Mouse (Mus musculus) midbrain, embryonic 14.5 days (tissue): ENCODE measurements around the gene Hspg2. TPM values are rescaled to one million over a fixed set of nuclear protein-coding genes. Genes with fewer than 3 reads are reported as not detected.
"Not testable (repeated sequence)": the region's sequence is repeated elsewhere in the genome, so short reads cannot be mapped to it uniquely, and the experiment has no call there.

Experiments used
- ATAC-seq: fragments of 200-750 bp; cut with Nextera tagmentation; 2 replicates; pipeline ENCODE4 v1.8.0; 2017; ENCODE audit warnings: moderate number of reproducible peaks, moderate library complexity; ENCODE audit not compliant: low FRiP score, low TSS enrichment
- DNase-seq: peaks from one replicate; pipeline ENCODE4 v3.0.0-alpha.2; 2015
- H3K27ac ChIP-seq: fragments of 300-500 bp; sonication (generic); replicated peaks from 2 replicates; pipeline ENCODE4 v1.5.1; 2014; ENCODE audit warnings: mild to moderate bottlenecking, low read depth, low read length, moderate library complexity
- H3K27me3 ChIP-seq: fragments of 300-500 bp; sonication (generic); 2 replicates; pipeline ENCODE4 v1.6.1; 2014; ENCODE audit warnings: low read length, control low read depth, mixed read lengths; ENCODE audit not compliant: control insufficient read depth, insufficient read depth
- H3K36me3 ChIP-seq: fragments of 300-500 bp; sonication (generic); 2 replicates; pipeline ENCODE4 v1.6.1; 2014; ENCODE audit warnings: low read length, control low read depth; ENCODE audit not compliant: control insufficient read depth, insufficient read depth
- H3K4me1 ChIP-seq: fragments of 300-500 bp; sonication (generic); 2 replicates; pipeline ENCODE4 v1.6.1; 2014; ENCODE audit warnings: mild to moderate bottlenecking, antibody characterized with exemption, low read length, control low read depth; ENCODE audit not compliant: control insufficient read depth, insufficient read depth
- H3K4me2 ChIP-seq: fragments of 300-500 bp; sonication (generic); 2 replicates; pipeline ENCODE4 v1.6.1; 2014; ENCODE audit warnings: mild to moderate bottlenecking, low read length, moderate library complexity
- H3K4me3 ChIP-seq: fragments of 300-500 bp; sonication (generic); replicated peaks from 2 replicates; pipeline ENCODE4 v1.5.1; 2014; ENCODE audit warnings: low read depth, low read length
- H3K9ac ChIP-seq: fragments of 300-500 bp; sonication (generic); replicated peaks from 2 replicates; pipeline ENCODE4 v1.6.1; 2014; ENCODE audit warnings: mild to moderate bottlenecking, low read length, moderate library complexity
- H3K9me3 ChIP-seq: fragments of 300-500 bp; sonication (generic); 2 replicates; pipeline ENCODE4 v1.6.1; 2016; ENCODE audit warnings: low read length, control low read depth, mixed read lengths; ENCODE audit not compliant: control insufficient read depth
- WGBS: fragments of 180-500 bp; shearing (Covaris S2); extraction: QIAGEN DNeasy Blood & Tissue Kit; methylation state at CpG from one replicate; pipeline ENCODE4 v1.1.7; 2014; 5-methylcytosine and 5-hydroxymethylcytosine counted together
- polyA plus RNA-seq: library from polyadenylated mRNA; unstranded; fragments of >200 nt; fragmentation: Nextera tagmentation; extraction: Ambion mirVana; gene quantifications from 2 replicates; pipeline ENCODE4 v1.2.1, GENCODE M21; 2014

Gene Hspg2
- 2.0 and 7.6 TPM in 2 replicates for polyA plus RNA-seq

- H3K4me1 ChIP-seq: peaks cover 13% of the 10 kb centered on the region
- no peaks in the 10 kb centered on the region for H3K27me3 ChIP-seq
- H3K36me3 ChIP-seq: no peaks in the 10 kb centered on the region
- H3K27ac ChIP-seq: 0 out of 2 replicates have a peak within 1 kb of the TSS, but pooled peaks have one; percentile 8
- peak within 1 kb of the TSS; percentile 97 for H3K4me2 ChIP-seq
- no peaks in the 10 kb centered on the region for H3K9me3 ChIP-seq
- under 1% methylated on average over 72 of the region's 72 CpGs for WGBS
- ATAC-seq (peak; percentile 88), DNase-seq (peak; percentile 93)
- H3K9ac ChIP-seq: peak within 1 kb of the TSS; percentile 57
- H3K4me3 ChIP-seq: peak within 1 kb of the TSS; percentile 46
Measured at GRCm38 (mm10) chr4:137468260-137469080, at the start of gene Hspg2. Gene Hspg2 (plus strand): TSS chr4:137468769.

GRCm38 (mm10) chr4:137430502-137430901 is 38.1 kb upstream of the Hspg2 start, which contains the start of gene Cela3b:
Gene Cela3b (minus strand): TSS chr4:137430540.
- no peak within 1 kb of the TSS for H3K9ac ChIP-seq
- no peak for DNase-seq
- no peak within 1 kb of the TSS for H3K4me3 ChIP-seq
- ATAC-seq: no peak
- no peaks in the 10 kb centered on the region for H3K4me1 ChIP-seq
- WGBS: 97% methylated on average over 4 of the region's 4 CpGs
- no peak within 1 kb of the TSS for H3K27ac ChIP-seq
- no peaks in the 10 kb centered on the region for H3K9me3 ChIP-seq
- H3K4me2 ChIP-seq: no peak within 1 kb of the TSS
- H3K36me3 ChIP-seq: no peaks in the 10 kb centered on the region
- H3K27me3 ChIP-seq: no peaks in the 10 kb centered on the region

GRCm38 (mm10) chr4:137432700-137433550 is 35.6 kb upstream of the Hspg2 start:
- 83% methylated on average over 10 of the region's 10 CpGs for WGBS

GRCm38 (mm10) chr4:137436979-137437669 is 31.4 kb upstream of the Hspg2 start:
- Histone ChIP-seq H3K4me1 (no peaks in the 10 kb centered on the region), H3K27ac (no peak overlapping the region), H3K9me3 (no peaks in the 10 kb centered on the region), H3K27me3 (no peaks in the 10 kb centered on the region), H3K36me3 (no peaks in the 10 kb centered on the region), H3K4me3 (no peak overlapping the region), H3K9ac (no peak overlapping the region), H3K4me2 (no peak overlapping the region)
- WGBS: 86% methylated on average over 8 of the region's 8 CpGs
- ATAC-seq: no peak
- DNase-seq: no peak

More at GRCm38 (mm10) chr4:137432700-137433550, 35.6 kb upstream of the Hspg2 start:
- H3K9ac ChIP-seq, H3K9me3 ChIP-seq, H3K4me1 ChIP-seq, H3K4me2 ChIP-seq, H3K4me3 ChIP-seq, ATAC-seq, H3K27ac ChIP-seq, DNase-seq, H3K27me3 ChIP-seq, H3K36me3 ChIP-seq: not testable (repeated sequence)

- DNase-seq: no peak
- 91% methylated on average over 8 of the region's 8 CpGs for WGBS
- no peak overlapping the region for H3K9ac ChIP-seq
- ATAC-seq: no peak
- H3K9me3 ChIP-seq: no peaks in the 10 kb centered on the region
- no peak overlapping the region for H3K27ac ChIP-seq
- H3K27me3 ChIP-seq: no peaks in the 10 kb centered on the region
- H3K36me3 ChIP-seq: no peaks in the 10 kb centered on the region
- H3K4me1 ChIP-seq: no peaks in the 10 kb centered on the region
- H3K4me3 ChIP-seq: no peak overlapping the region
- H3K4me2 ChIP-seq: no peak overlapping the region
Measured at GRCm38 (mm10) chr4:137438842-137439241, 29.7 kb upstream of the Hspg2 start.

- Histone ChIP-seq H3K27me3 (no peaks in the 10 kb centered on the region), H3K4me1 (no peaks in the 10 kb centered on the region), H3K36me3 (no peaks in the 10 kb centered on the region), H3K9ac (no peak overlapping the region), H3K9me3 (no peaks in the 10 kb centered on the region), H3K4me3 (no peak overlapping the region), H3K4me2 (no peak overlapping the region), H3K27ac (no peak overlapping the region)
- 85% methylated on average over 4 of the region's 4 CpGs for WGBS
- ATAC-seq (no peak), DNase-seq (no peak)
Measured at GRCm38 (mm10) chr4:137441332-137441731, 27.2 kb upstream of the Hspg2 start.

GRCm38 (mm10) chr4:137443625-137444024 is 24.9 kb upstream of the Hspg2 start:
- no peak for ATAC-seq
- Histone ChIP-seq H3K27me3 (no peaks in the 10 kb centered on the region), H3K9me3 (no peaks in the 10 kb centered on the region), H3K4me2 (no peak overlapping the region), H3K9ac (no peak overlapping the region), H3K36me3 (no peaks in the 10 kb centered on the region), H3K4me3 (no peak overlapping the region), H3K27ac (no peak overlapping the region), H3K4me1 (no peaks in the 10 kb centered on the region)
- WGBS: 34% methylated on average over 5 of the region's 5 CpGs
- DNase-seq: peak; percentile 87

GRCm38 (mm10) chr4:137445881-137446280 is 22.7 kb upstream of the Hspg2 start:
- Histone ChIP-seq H3K4me1 (no peaks in the 10 kb centered on the region), H3K27me3 (no peaks in the 10 kb centered on the region), H3K9me3 (no peaks in the 10 kb centered on the region), H3K36me3 (no peaks in the 10 kb centered on the region), H3K4me2 (no peak overlapping the region), H3K4me3 (no peak overlapping the region), H3K9ac (no peak overlapping the region), H3K27ac (no peak overlapping the region)
- ATAC-seq (no peak), DNase-seq (no peak)
- WGBS: 92% methylated on average over 4 of the region's 4 CpGs
